Mouse (Mus musculus) embryonic fibroblast, embryonic 13.5 days (primary cell): ENCODE results near the gene Shtn1. TPM values are rescaled to one million over a fixed set of nuclear protein-coding genes. Genes with fewer than 3 reads are reported as not detected.

Experiments used
- H3K27ac ChIP-seq: 2 replicates; pipeline ENCODE4 v1.5.1; 2012; ENCODE audit warnings: low read length, control low read depth, inconsistent platforms; ENCODE audit not compliant: insufficient read depth
- H3K4me1 ChIP-seq: 2 replicates; pipeline ENCODE4 v1.6.1; 2011; ENCODE audit warnings: low read length; ENCODE audit not compliant: control insufficient read depth, insufficient read depth
- H3K4me3 ChIP-seq: 2 replicates; pipeline ENCODE4 v1.5.1; 2011; ENCODE audit warnings: mild to moderate bottlenecking, control low read depth, low read length; ENCODE audit not compliant: insufficient read depth
- CTCF ChIP-seq: IDR thresholded peaks from 2 replicates; pipeline ENCODE4 v1.5.1; 2011; ENCODE audit warnings: mild to moderate bottlenecking, control low read depth, low read length, moderate library complexity, borderline replicate concordance; ENCODE audit not compliant: insufficient read depth
- POLR2A ChIP-seq: IDR thresholded peaks from 2 replicates; pipeline ENCODE4 v1.6.1; 2011; ENCODE audit warnings: low read depth, mild to moderate bottlenecking, control low read depth, low read length, moderate library complexity
- polyA plus RNA-seq: library from polyadenylated mRNA; stranded (reverse); fragments of >200 nt; gene quantifications from 2 replicates; pipeline ENCODE4 v1.2.4, GENCODE M21; 2011; ENCODE audit warnings: low read depth; ENCODE audit not compliant: missing spikeins, insufficient read length

The Shtn1 gene
- polyA plus RNA-seq, 1 experiment = 0.56 TPM

DNA sequence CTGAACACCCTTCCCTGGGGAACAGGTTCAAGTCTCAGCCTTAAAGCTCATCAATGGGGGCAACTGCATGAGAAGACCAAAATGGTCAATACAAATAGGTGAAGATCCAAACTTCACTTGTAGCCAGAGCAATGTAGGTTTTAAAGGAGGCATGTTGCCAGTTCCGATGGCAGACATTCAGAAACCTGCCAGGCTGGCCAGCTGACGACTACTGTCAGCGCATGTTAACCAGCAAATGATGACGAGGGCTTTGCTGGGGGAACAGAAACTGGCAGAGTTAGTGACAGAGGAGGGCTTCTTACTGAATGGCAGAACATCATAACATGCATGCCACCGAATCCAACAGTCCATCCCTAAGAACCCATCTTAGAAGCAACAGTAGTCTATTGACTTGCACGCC, 2.9 kb downstream of the Shtn1 start:
- TF ChIP-seq POLR2A (no peak), CTCF (no peak)
- no peak overlapping the region for H3K27ac ChIP-seq
- no peaks in the 10 kb centered on the region for H3K4me1 ChIP-seq
- no peak overlapping the region for H3K4me3 ChIP-seq

GRCm38 (mm10) chr19:59071979-59072378, 3.9 kb downstream of the Shtn1 start:
- H3K4me3 ChIP-seq = no peak overlapping the region
- no peaks in the 10 kb centered on the region for H3K4me1 ChIP-seq
- TF ChIP-seq POLR2A (no peak), CTCF (no peak)
- no peak overlapping the region for H3K27ac ChIP-seq

DNA sequence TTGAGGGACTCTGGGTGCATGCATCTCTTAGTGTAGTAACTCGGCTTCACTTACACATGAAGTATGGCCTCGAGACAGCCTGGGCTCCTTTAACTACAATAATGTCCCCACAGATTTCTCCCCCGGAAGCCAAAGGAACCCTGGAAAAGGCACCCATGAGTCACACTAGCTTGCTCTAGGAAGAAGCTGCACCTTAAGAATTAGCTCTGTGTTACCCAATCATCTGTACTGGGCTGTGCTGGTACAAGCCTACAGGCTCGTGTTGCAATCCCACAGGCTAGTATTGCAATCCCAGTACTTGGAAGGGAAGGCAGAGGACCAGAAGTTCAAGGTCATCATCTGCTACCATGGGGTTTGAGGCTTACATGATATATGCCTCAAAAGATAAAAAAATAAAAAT, 4.5 kb downstream of the Shtn1 start:
- Histone ChIP-seq H3K27ac (no peak overlapping the region), H3K4me3 (no peak overlapping the region), H3K4me1 (no peaks in the 10 kb centered on the region)
- TF ChIP-seq CTCF = no peak
- TF ChIP-seq POLR2A = no peak

DNA sequence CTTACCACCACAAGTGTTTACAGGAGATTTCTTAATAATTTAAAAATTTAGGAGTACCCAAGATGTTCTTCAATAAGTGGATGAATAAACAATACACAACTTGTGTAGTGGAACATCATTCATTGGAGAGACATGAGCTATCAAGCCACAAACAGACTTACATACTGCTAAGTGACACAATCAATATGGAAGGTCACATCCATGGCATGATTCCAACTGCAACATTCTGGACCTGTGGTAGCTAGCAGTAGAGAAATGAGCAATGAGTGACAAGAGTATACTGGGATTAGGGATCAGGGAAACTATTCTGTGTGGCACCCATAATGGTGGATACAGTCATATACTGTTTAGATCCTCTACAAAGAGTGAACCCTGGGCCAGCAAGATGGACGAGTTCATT, 8.2 kb downstream of the Shtn1 start:
- no peak overlapping the region for H3K4me3 ChIP-seq
- H3K27ac ChIP-seq = no peak overlapping the region
- TF ChIP-seq CTCF (no peak), POLR2A (no peak)
- no peaks in the 10 kb centered on the region for H3K4me1 ChIP-seq

DNA sequence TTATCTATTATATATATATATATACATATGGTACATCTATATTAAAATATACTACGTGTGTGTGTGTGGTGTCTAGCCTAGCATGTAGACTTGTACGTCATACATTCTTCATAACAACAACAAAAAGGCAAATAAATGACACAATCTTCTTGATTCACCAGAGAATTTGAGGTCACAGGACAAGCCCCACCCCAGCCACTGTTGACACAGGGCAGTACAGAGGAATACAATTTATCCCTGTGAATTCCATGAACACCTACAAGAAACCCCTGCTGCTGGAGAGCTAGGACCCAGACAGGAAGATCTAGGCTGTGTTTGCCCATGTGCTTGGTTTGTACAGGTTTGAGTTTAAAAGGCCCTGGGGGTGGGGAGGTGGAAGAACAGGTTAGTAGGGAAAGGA, 9.2 kb downstream of the Shtn1 start:
- Histone ChIP-seq H3K4me1 (no peaks in the 10 kb centered on the region), H3K4me3 (no peak overlapping the region), H3K27ac (no peak overlapping the region)
- TF ChIP-seq POLR2A = no peak
- no peak for TF ChIP-seq CTCF

GRCm38 (mm10) chr19:59066115-59066514, 9.8 kb downstream of the Shtn1 start:
- Histone ChIP-seq H3K4me1 (no peaks in the 10 kb centered on the region), H3K4me3 (no peak overlapping the region), H3K27ac (no peak overlapping the region)
- TF ChIP-seq POLR2A (no peak), CTCF (no peak)

DNA sequence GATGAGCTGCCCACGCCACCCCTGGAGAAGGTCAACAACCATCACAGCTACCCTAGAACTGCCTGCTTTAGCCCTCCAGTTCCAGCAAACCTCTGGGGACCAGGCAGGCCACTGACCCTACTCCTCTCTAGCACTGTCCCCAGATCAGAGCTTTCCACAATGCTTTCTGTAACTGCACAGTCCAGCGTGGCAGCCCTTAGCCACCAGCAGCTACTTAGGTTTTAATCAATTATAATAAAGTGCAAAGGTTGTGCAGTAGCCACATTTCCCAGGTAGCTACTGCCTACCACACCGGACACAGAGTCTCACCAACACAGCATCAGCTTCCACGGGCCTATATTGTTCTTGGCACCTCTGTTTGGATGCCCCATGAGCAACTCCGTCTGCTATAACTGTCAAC, 11.3 kb downstream of the Shtn1 start:
- no peak overlapping the region for H3K4me3 ChIP-seq
- no peak for TF ChIP-seq CTCF
- no peak for TF ChIP-seq POLR2A

DNA sequence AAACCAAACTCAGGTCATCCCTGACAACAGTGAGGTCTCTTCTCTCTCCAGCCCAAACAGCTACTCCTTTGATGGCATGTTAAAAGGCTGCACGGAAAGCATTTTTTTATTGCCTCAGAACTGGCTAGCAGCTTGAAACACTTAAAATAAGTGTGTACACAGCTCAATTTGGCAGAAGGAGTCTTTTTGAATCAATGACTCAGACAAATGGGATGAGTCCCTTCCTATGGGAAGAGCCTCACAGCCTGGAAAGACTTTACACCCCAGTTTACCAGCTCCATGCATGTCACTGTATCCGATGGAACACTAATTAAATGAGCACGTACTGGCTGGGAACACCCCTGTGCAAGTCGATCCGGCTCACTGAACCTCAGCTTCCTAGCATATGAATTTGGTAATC, 12.3 kb downstream of the Shtn1 start:
- H3K27ac ChIP-seq = no peak overlapping the region
- no peaks in the 10 kb centered on the region for H3K4me1 ChIP-seq
- H3K4me3 ChIP-seq = no peak overlapping the region
- no peak for TF ChIP-seq POLR2A
- TF ChIP-seq CTCF = no peak

More for the DNA sequence above, 11.3 kb downstream of the Shtn1 start:
- H3K27ac ChIP-seq = no peak overlapping the region
- H3K4me1 ChIP-seq = no peaks in the 10 kb centered on the region

DNA sequence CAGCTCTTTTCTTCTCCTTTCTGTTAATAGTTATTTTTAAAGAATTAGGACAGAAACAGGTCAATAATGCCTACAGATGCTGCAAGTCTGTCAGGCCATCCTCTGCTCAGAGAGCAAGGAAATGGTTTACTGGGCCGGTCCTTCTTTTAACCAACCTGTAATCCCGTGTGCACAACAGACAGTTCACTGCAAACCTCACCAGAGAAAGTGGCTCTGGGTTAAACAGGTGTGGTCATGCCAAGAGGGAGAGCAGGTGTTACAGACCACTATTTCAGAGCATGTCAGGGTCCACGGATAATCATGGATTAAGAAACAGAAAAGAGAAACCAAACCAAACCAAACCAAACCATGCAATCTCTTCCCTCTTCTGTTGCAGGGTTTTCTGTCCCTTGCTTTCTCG, 17.8 kb downstream of the Shtn1 start:
- H3K27ac ChIP-seq = no peak overlapping the region
- H3K4me1 ChIP-seq = no peaks in the 10 kb centered on the region
- TF ChIP-seq CTCF (no peak), POLR2A (no peak)
- H3K4me3 ChIP-seq = no peak overlapping the region

DNA sequence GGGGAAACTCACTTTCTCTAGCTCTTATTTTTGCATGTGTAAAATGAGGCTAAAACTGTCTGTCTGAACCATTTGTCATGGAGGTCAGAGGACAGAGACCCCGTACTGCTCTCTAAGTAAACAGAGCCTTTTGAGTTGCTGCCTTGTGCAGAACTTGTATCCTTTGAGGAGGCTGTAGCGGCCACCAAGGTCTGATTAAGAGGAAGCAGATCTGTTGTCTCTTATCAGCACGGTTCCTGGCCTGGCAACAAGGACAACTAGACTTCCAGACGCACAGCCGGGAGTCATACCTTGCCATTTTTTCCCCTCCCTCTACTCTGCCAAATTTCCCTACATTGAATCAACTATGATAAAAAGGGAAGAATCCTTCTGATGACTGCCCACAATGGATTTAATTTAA, 18.5 kb downstream of the Shtn1 start:
- no peak overlapping the region for H3K4me3 ChIP-seq
- no peak overlapping the region for H3K27ac ChIP-seq
- no peaks in the 10 kb centered on the region for H3K4me1 ChIP-seq
- TF ChIP-seq CTCF (no peak), POLR2A (no peak)

- H3K4me3 ChIP-seq = no peak overlapping the region
- no peak for TF ChIP-seq POLR2A
- no peak for TF ChIP-seq CTCF
- no peak overlapping the region for H3K27ac ChIP-seq
- no peaks in the 10 kb centered on the region for H3K4me1 ChIP-seq
Observed at GRCm38 (mm10) chr19:59054632-59054951, 21.3 kb downstream of the Shtn1 start.
